Mouse (Mus musculus) right cerebral cortex, postnatal 25 days (tissue): ENCODE results near the gene Pitx2.

Experiments used
- DNase-seq: peaks from one replicate; pipeline ENCODE4 v3.0.0; 2022

Pitx2 gene

DNA sequence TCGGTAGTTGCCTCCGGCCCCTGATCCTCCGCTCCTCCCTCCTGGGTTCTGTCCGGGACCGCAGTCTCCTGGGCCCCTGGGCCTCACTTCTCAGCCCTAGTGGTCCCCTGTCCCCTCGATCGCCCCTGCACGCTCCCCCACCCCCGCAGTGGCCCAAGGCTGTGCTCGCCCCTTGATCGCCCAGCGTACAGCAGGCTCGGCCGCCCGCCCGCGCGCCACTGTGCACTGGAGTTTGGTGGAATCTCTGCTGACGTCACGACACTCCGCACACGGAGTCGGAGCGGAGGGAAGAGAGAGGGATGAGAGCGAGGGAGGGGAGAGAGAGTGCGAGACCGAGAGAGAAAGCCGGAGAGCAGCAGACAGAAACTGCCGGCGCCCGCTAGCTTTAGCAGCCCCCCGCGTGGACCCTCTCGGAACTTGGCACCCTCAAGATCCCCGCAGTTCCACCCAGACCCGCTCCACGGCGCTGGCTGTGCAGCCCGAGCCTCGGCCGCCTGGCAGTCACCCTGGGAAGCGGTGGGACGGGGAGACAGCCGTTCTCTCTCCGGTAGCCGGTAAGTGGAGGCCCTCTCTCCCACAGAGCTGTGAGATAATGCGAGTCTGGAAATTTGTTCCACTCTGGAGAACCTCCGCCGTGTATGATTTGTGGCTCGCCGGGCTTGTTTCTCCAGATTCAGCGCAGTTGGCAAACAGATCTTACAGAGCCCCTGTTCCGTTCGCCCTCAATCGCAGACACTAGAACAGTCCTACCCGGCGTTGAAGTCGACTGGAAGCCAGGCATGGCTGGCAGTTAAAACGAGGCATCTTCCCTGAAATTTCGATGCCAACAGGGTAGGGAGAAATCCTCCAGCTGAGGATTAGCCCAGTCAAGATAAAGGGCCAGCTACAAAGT, at the start of gene Pitx2:
Gene Pitx2 (plus strand): TSS at position 270 of the 892 bp plus-strand sequence.
- DNase-seq = peak; percentile 49

DNA sequence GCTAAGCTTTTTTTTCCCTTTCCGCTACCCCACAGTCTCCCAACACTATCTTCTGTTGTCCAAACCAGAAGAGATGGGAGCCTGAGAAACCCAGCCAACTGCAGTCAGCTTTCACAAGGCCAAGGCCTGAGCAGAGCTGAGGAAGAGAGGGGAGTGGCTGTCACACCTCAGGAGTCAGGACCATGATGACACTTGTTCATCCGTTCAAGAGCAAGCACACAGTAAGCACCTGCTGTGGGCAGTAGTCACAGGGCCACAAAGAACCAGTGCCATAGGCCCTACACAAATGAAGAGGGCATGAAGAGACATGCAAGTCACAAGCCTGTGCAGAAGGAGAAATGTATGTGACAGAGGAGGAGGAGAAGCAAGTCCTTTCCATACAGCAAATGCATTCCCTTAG, 49.7 kb upstream of the Pitx2 start:
- no peak for DNase-seq

DNA sequence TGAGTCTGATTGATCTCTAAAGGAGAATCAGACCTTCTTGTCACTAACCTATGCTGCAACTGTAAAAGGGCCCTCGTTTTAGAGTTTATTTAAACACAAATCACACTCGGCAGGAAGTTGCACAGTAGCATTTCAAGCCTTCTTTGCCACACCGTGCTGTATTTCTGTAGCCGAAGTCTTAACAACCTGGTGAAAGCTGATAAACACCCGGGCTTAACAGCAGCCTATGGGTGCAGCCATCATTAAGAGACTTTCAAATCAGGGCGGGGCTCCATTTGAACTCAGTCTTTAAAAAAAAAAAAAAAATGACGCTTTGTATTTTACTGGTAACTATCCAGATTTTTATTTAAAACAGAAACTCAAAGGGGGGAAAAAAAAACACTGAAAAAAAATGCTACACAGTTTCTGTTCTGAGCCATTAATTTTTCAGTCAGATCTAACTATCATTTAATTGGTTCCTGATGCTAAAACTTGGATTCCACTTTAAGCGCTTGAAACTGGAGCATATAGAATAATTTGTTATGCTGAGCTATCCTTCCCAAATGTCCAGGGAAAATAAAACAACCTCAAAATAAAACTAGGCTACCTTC, 48.5 kb upstream of the Pitx2 start:
- no peak for DNase-seq

DNA sequence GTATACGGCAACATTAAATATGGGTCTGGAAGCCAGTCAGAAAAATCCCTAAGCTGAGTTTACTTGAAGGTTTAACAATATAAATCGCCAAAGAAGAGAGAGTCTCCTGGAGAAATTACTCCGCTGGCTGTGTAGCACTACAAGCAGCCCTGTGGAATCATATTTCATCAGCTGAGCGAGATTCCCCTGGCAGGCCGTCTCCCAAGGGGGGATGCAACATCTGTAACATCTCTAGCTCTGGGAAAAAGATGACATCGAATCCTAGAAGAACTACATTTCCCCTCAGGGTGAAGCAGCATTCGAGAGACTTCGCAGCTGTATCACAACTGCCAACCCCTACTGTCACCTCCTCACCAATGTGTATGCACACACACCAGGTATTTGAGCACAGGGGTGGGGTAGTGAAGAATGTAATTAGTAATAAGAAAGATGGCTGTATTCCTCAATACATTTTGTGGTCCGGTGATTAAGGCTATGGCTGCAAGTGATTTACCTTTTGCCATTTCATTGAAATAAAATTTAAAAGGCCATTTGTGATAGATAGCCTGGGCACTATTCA, 40.8 kb upstream of the Pitx2 start:
- DNase-seq = no peak

DNA sequence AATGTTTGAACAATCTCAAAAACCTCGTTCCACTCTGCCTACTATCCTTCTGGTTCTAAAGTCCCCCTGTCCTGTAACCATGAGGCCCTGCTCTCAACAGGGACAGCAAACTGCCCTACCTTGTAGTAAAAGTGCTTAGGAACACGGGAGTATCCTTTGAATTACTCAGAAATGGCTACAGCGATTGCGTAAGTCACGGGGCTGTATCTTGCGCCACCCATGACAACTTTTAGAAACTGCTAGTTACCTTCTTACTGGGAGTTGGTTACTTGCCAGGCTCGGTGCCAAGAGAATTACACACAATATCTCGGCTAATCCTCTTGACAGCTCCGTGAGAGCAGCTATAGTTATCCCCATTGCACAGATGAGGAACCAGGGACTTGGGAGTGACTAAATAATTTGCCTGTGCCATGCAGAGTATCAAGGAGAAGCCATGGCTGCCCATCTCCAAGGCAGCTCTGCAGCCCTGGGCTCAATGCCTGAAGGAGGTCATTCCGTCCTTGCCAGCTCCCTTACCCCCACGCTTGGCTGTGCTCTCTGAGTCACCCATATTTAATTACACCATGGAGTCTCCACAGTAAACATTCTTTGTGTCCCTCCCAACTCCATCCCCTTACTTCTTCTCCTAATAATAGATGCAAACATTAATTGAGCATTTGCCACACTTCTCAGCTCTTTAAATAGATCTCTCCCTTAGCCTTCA, 38.2 kb upstream of the Pitx2 start:
- no peak for DNase-seq

DNA sequence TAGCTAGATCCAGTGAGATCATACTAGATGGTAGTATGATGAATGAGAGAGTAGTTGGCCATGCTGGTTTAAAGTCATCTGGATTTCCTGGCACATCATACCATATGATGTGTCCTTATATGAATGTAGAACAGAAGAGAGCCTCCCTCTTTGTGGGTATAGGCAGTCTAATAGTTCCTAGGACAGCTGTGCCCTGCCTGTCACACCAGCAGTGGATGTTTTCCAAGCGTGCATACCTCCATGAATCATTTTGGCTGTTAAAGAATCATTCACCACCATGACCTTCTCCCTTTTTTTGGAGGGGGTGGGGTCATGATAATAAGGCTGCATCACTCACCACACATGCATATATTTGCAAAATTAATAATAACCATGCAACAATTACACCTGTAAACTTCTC, 35.4 kb upstream of the Pitx2 start:
- DNase-seq = no peak

DNA sequence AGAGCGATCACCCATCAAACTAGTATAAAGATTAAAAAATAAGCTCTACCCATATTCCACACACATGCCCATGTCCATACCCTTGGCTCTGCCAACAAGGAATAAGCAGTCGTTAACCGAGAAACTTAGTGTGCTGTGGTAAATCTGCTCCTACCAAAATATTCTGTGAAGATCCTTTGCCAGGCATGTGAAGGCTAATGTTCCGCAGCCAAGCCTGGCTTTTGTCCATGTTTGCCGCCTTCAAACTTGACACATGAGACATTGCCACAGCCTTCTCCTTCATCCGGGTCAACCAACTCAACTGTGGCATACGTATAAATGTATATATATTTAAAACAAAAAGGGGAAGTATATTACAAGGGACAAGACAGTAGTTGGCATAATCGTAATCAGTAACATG, 34.0 kb upstream of the Pitx2 start:
- DNase-seq = no peak

DNA sequence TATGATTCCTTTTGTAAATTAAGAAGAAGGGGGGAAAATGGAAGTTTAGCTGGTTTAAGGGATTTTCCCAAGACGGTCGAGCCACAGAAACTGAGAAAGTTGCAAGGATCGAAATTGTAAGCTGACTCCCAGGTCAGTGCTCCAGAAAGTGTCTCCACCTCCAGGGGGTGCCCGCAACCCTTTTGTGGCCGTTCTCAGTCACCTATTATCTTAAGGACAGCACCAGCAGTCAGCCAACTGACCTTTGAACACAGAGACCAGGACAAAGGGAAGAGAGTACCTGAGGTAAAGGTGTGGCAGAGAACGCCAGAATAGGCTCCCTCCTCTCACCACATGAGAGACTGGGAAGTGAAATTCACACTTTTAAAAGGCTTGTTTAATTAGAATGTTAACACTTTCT, 33.0 kb upstream of the Pitx2 start:
- DNase-seq = no peak

DNA sequence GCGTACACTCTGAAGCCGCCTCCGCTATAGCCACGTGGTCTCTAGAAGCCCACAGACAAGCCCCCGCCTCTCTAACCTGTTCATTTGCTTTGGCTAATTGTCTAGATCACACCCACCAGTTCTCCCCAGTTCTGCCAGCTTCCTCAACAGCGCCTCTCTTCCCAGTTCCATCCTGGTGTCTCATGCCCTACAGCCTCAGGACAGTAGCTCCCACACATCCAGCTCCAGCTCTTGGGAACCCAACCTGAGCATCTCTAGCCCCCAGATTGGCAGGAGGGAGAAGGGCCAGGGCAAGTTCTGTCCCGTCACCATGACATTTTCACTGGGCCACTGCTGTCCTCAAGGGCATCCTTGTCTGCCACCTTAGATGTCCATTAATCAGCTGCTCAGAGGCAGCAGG, 29.3 kb upstream of the Pitx2 start:
- DNase-seq = no peak

DNA sequence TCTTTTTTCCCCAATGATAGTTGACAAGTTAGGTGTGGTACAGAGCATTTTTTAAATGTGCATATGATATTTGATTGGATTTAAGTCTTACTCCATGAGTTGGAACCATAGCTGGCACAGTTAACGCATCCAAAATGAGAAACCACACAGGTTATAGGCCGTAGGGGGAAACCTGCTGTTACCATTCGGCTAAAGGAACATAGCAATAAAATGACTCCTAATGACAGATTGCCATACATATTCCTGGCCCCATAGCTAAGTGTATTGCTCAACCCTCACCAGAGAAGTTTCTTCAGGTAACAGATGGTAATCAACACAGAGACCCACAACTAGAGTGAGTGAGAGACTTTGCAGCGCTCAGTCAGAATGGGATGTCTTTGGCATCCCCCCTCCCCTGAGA, 27.9 kb upstream of the Pitx2 start:
- DNase-seq = no peak

DNA sequence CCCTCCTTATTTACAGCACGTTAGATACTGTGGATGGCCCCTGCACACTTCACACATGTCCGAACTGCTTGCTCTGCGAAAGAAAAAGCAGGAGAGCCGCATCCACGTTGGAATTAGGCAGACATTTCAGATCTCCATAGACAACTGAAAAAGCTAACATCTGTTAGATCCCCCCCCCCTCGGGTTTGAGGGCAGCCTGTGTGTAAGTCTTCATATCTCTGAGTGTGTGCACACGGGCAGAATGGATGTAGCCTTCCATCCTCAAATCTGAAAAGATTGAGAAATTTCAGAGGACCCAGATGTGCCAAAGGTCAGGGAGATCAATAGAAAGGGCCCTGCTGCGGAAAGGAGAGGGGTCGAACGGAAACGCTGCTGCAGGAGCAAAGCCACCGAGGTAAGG, 5.2 kb upstream of the Pitx2 start:
- DNase-seq = no peak

DNA sequence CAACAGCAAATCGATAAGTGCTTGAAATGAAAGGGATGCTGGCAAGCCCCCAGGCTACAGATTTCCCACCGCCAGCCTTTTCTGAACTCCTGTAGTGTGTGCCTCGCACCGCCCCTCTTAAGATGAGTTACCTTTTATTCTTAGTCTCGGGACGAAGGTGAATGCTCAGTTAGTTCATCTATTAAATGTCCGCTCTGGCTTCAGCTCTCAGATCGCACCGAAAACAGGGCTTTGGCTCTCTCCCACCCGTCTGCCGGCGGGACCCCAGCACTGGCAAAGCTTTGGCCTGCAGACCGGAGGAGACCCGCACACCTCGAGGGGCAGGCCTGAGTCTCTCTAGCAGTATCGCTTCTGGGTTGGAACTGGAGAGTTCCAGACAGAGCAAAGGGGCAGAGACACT, 4.6 kb upstream of the Pitx2 start:
- DNase-seq = peak; percentile 5

DNA sequence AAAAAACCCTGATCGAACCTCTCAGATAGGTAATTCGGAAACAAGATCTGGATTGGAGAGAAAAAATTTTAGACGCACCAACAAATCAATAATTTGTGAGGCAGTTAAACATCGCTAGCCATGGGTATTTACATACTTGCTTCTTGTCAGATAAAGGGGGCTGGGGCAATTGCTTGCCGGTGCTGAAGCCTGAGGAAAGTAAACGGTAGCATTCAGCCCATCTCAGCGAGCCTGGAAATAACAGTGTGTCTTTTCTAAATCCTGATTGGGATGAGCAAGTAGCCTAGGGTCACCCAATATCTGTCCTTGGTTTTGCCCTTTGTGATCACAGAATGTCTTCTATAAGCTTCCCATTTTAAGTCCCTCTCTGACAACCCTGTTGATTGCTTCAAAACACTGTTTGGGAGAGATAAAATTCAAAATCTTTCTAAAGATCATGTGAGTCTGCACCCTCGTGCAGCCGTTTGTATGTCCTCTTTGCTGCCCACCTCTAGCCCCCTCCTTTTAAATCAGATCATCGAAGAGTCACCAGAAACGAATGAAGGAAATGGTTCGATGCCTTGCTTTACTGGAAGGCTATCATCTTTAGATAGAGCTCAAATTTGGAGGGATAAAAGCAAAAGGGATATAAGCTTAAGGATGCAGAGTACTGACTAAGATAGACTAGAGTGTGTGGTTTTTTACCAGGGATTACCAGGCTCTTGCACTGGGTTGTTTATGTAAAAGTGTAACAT, 3.7 kb upstream of the Pitx2 start:
- DNase-seq = no peak

DNA sequence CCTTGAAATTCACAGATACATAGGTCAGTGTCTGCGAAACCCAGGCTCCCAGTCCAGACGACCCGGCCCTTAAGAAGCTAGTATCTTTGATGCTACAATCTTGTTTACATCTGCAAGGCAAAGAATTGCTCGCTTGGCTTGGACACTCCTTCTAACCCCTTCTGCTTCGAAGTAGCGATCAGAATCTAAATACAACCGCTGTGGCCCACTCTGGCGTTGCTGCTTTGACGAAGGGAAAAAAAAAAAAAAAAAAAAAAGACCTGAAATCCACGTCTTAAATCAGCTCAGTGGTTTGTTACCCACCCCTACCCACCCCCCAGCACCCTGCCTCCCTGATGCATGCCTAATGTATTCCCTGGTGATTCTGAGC, 3.1 kb upstream of the Pitx2 start:
- DNase-seq = no peak

DNA sequence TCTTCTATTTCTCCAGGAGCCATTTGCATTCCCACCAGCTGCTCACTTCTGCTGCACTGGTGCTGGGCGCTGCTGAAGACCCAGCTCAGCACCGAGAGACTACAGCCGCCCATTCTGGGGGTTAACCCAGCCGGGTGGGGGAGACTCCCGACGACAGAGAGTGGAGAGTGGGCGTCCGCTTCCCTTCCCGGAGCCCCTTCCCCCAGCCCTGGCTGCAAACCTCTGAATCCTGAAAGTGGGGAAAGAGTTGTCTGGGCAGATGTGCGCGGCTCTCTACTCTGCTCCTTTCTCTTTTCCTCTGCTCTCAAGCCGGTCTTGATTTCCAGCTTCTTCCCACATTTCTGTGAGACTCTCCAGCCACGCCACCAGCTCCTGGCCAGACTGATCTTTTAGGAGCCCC, 2.6 kb upstream of the Pitx2 start:
- DNase-seq = no peak

DNA sequence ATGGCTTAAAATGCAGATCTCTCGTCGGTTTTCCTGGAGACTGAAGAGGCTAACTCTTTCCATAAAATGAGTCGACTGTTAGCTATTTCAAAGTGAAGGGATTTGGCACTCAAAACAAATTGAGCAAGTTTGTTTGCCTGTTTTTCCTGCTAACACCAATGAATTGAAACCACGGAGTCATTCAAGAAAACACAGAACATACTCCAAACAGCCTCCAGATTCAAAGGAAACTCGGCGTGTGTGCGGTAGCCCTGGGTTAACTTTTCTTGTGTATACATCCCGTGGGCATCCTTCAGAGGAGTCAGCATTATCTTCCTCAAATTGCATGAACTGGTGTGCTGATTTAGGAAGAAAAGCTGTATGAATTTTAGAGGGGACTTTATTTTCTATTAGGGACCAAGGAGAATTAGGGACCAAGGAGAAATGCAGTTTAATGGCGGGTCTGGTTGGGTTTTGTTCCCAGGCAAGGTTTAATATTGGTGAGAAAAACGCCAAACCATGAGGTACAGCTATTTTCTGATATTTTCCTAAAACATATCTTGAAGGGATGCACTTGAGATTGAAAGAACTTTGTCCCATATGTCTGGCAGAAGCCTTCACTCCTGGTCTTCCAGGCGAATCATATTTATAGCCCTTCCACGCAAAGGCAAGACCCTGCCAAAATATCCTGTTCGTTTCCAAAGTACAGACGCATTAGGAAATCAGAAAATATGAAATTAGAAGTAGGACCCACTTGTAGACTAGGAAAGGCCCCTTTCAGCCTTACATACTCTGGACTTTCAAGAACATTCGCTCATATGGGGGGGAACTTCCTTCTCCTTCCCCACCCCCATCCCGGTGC, 1.7 kb upstream of the Pitx2 start:
- no peak for DNase-seq

DNA sequence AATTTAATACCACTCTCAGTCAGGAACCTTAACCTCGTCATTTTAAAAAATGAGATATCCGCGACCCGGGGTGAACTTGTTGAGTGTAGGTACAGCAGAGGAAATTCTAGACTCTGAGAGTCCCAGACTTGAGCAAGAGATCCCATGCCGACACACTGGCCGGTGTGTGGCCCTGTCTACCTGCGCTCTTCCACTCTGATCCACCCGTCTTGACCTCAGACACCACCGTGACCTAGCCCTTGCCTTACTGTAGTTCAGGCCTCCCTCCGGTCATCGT, 1.1 kb upstream of the Pitx2 start:
- DNase-seq = no peak

DNA sequence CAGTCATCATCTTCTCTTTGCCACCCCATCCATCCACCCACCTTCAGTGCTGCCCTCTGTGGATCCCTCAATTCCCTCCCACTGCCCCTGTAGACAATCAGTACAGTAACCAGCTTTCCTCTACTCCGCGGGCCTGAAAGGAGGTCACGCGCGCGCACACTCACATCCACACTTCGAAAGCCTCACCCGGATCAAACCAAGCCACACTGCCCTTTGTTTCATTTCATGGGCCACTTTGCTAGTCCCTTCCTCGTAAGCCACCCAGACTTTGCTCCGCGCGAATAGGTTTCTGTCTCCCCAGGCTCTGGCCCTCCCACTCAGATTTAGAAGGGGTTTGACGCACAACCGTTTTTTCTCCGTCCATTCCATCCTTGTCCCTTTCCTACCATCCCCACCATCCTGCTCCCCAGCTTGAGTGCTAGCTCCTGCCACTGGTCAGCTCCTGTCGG, 494 bp upstream of the Pitx2 start:
- DNase-seq = peak; percentile 7

DNA sequence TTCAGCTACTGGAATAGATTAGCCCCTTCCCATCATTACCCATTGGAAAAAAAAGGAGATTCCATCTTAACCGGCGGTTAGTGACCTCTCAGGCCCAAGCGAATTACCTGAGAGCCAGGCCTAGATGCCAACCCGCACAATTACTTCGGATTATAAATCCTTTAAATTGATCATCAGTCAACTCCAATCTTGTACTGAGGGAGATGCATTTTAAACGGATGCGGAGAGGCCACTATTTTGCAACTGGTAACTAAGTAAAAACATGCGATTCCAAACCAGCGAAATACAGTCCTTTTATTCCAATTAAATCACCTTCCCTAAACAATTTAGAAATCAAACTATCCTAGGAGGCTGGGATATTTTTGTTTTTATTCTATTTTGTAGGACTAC, 818 bp downstream of the Pitx2 start:
- DNase-seq = no peak

DNA sequence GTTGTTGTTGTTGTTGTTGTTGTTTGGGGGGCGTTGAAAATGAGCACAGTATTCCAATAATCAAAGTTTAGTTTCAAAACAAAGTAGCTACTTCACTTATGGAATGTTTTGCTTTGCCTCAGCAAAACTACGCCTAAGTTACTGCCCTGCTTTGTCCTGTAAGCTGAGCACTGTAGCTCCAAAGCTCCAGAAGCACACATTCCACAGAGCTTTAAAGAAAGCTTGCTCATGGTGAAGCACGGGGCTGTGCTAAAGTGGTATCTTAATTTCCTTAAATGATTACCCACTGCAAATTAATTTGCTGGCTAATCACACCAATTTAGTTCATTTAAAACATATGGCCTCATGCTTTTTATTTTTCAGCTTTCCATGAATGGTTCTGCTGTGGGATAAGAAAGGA, 1.5 kb downstream of the Pitx2 start:
- DNase-seq = no peak

DNA sequence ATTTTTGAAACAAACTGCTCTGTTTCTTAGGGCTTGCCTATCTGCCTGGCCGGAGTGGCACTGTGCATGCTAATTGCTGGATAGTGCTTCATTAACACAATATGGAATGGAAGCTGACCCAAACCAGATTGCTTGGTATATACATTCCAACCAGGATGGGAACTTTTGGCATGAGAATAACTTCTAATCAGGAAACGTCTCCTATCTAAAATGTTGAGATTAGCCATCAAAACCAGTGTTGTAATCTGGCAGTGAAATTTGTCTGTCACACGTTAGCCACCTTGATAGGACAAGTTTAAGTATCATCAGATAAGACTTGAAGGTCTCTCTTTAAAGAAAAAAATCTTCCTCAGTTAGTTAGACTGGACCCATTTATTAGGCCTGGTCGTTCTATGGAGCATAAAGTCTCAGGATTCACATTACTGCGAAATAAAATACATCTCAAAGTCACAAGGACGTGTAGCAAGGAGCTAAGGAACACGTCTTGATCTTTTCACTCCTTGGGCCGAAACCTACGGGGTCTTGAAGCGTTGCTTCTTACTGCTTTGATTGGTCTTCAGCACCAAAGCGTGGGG, 2.1 kb downstream of the Pitx2 start:
- no peak for DNase-seq
